Mouse (Mus musculus): ENCODE measurements around the gene Gm8104. TPM values are rescaled to one million over a fixed set of nuclear protein-coding genes. Genes with fewer than 3 reads are reported as not detected.

Gene Gm8104
- polyA plus RNA-seq (2012; rRNA removed), result not detected in 2 replicates

GRCm38 (mm10) chr14:43100301-43100700 lies at the start of gene Gm8104:
Gene Gm8104, plus strand, starts transcription at chr14:43100601.

GRCm38 (mm10) chr14:43076543-43076942 lies 23.9 kb upstream of the Gm8104 start, which contains the start of gene Gm8094:
Gene Gm8094, minus strand, starts transcription at chr14:43076643.

Other genes starting within 250 kb of the Gm8104 start
- gene Gm21977, start 247.1 kb upstream of the Gm8104 start, polyA plus RNA-seq (2012; rRNA removed), result not detected in 2 replicates
- not detected in 2 replicates for gene Gm8082, start 107.0 kb upstream of the Gm8104 start, polyA plus RNA-seq (2012; rRNA removed)
- not detected in 2 replicates for gene Gm10376, start 85.0 kb upstream of the Gm8104 start, polyA plus RNA-seq (2012; rRNA removed)
- not detected in 2 replicates for gene Gm8094, start 24.0 kb upstream of the Gm8104 start, polyA plus RNA-seq (2012; rRNA removed)
- not detected in 2 replicates for gene Gm7233, start 79.3 kb downstream of the Gm8104 start, polyA plus RNA-seq (2012; rRNA removed)
- not detected in 2 replicates for gene Gm8122, start 134.7 kb downstream of the Gm8104 start, polyA plus RNA-seq (2012; rRNA removed)
- gene Gm8126, start 158.0 kb downstream of the Gm8104 start, polyA plus RNA-seq (2012; rRNA removed), result not detected in 2 replicates
- gene Gm9732, start 174.4 kb downstream of the Gm8104 start, polyA plus RNA-seq (2012; rRNA removed), result not detected in 2 replicates
- not detected in 2 replicates for gene Gm8127, start 193.2 kb downstream of the Gm8104 start, polyA plus RNA-seq (2012; rRNA removed)
- not detected in 2 replicates for gene 1700001F09Rik, start 247.2 kb downstream of the Gm8104 start, polyA plus RNA-seq (2012; rRNA removed)